In genomic region chr4:101236797-101237196, GRCm38 (mm10) we compare ENCODE assay signal across 17 mouse cellular contexts. TPM values are rescaled to one million over a fixed set of nuclear protein-coding genes. Genes with fewer than 3 reads are reported as not detected.
DNase-seq lines count a peak whose midpoint lies in the region; ATAC-seq and TF ChIP-seq lines count a peak whose summit lies in the region.
"Had no signal": no experiment of that assay in that cellular context is flagged by ENCODE, and none has a peak within 500 bp of the region (broad histone marks: within the 10 kb centered on the region; RNA-seq: fewer than 3 reads in every experiment).

No protein-coding gene starts in this region.

- 58% methylated on average over 6 of the region's 6 CpGs for WGBS in heart, embryonic 10.5 days
- 76% methylated on average over 6 of the region's 6 CpGs for WGBS in lung, adult 2 months

- H3K27me3 ChIP-seq in heart, embryonic 10.5 days (ENCODE audit: insufficient read depth, poor library complexity, severe bottlenecking) = no peaks in the 10 kb centered on the region
- H3K27me3 ChIP-seq in G1E (ENCODE audit: insufficient read depth, low read length) (no peaks in the 10 kb centered on the region), myocyte (ENCODE audit: control insufficient read depth, insufficient read depth, insufficient read length) (no peaks in the 10 kb centered on the region)
- H3K27me3 ChIP-seq: limb, embryonic 12.5 days had no signal

- no peak overlapping the region for H3K4me2 ChIP-seq in myocyte (ENCODE audit: low read depth)
- H3K4me2 ChIP-seq: limb, embryonic 12.5 days; lung, embryonic 14.5 days had no signal

- no peaks in the 10 kb centered on the region for H3K36me3 ChIP-seq in heart, embryonic 10.5 days
- H3K36me3 ChIP-seq in G1E (replicated peaks) (peaks cover 37% of the 10 kb centered on the region), myocyte (ENCODE audit: control insufficient read depth, insufficient read depth) (no peaks in the 10 kb centered on the region)
- H3K36me3 ChIP-seq: limb, embryonic 12.5 days had no signal

- H3K4me1 ChIP-seq in heart, embryonic 10.5 days = peaks cover 30% of the 10 kb centered on the region
- H3K4me1 ChIP-seq in G1E (ENCODE audit: insufficient read depth, low read depth, low read length) = peaks cover 89% of the 10 kb centered on the region
- H3K4me1 ChIP-seq in lung, adult 2 months (ENCODE audit: control insufficient read depth, insufficient read depth, low read length) = peaks cover 11% of the 10 kb centered on the region

- intact Hi-C loops in gastrocnemius, adult 2 months (cut with DNase I) = no loop called here

- ATAC-seq in G1E (ENCODE audit: extremely low read depth, insufficient number of reproducible peaks, low FRiP score, poor library complexity, severe bottlenecking) = no peak
- ATAC-seq: hindbrain, embryonic 16.5 days had no signal

- H3K79me2 ChIP-seq in myocyte (ENCODE audit: control insufficient read depth, insufficient read depth) = peaks cover 56% of the 10 kb centered on the region

- H3K27ac ChIP-seq in gastrocnemius, adult 2 months = peak overlapping the region; percentile 88
- no peak overlapping the region for H3K27ac ChIP-seq in heart, embryonic 10.5 days
- H3K27ac ChIP-seq: limb, embryonic 12.5 days; stomach, postnatal 0 days had no signal

- peak; percentile 83 for DNase-seq in gastrocnemius, adult 2 months
- DNase-seq in gastrocnemius, postnatal 4 days (ENCODE audit: low spot score in 2 of 2) = no peak
- DNase-seq in heart, postnatal 4 days = peak; percentile 41
- DNase-seq in heart, embryonic 10.5 days (ENCODE audit: low spot score) = no peak
- peak; percentile 29 for DNase-seq in G1E (ENCODE audit: low spot score)
- no peak for DNase-seq in lung, adult 2 months
- DNase-seq: cerebellum, adult 2 months; cerebellum, postnatal 36 days; kidney, adult 11 months; lung, embryonic 14.5 days; lung, postnatal 36 days; retina, postnatal 1 day; right cerebral cortex, postnatal 4 days had no signal

- no peak for TF ChIP-seq CTCF in gastrocnemius, adult 2 months (IDR thresholded peaks at IDR 0.05)
- no peak for TF ChIP-seq CTCF in G1E (IDR thresholded peaks at IDR 0.05; ENCODE audit: low read depth, low read length)
- TF ChIP-seq CTCF in lung, adult 2 months (IDR thresholded peaks at IDR 0.05; ENCODE audit: insufficient read depth, low read length) = no peak

- no peak overlapping the region for H3ac ChIP-seq in myocyte (ENCODE audit: control insufficient read depth, insufficient read length)

- no peak overlapping the region for H3K4me3 ChIP-seq in gastrocnemius, adult 2 months
- no peak overlapping the region for H3K4me3 ChIP-seq in heart, embryonic 10.5 days
- no peak overlapping the region for H3K4me3 ChIP-seq in G1E (ENCODE audit: low read depth, low read length)
- no peak overlapping the region for H3K4me3 ChIP-seq in myocyte
- no peak overlapping the region for H3K4me3 ChIP-seq in lung, adult 2 months (replicated peaks; ENCODE audit: extremely low read depth, low read depth, low read length)
- H3K4me3 ChIP-seq: limb, embryonic 12.5 days had no signal

- H3K9me3 ChIP-seq in heart, embryonic 10.5 days = no peaks in the 10 kb centered on the region
- H3K9me3 ChIP-seq in G1E (replicated peaks) = no peaks in the 10 kb centered on the region
- H3K9me3 ChIP-seq: limb, embryonic 12.5 days had no signal

- no peak for TF ChIP-seq POLR2A in myocyte (IDR thresholded peaks at IDR 0.05; ENCODE audit: insufficient read length, low read depth)
- no peak for TF ChIP-seq POLR2A in lung, adult 2 months (IDR thresholded peaks at IDR 0.05; ENCODE audit: borderline replicate concordance, extremely low read depth, low read depth, low read length)

TF ChIP-seq in myocyte, 11 proteins besides CTCF, POLR2A, EP300 and RAD21:
- TF ChIP-seq SRF (IDR thresholded peaks at IDR 0.05; ENCODE audit: control insufficient read depth, insufficient read length, low read depth) = peak; percentile 38
- TF ChIP-seq CEBPB (IDR thresholded peaks at IDR 0.05; ENCODE audit: insufficient read depth, poor library complexity, severe bottlenecking) = 0 out of 2 replicates have a peak, but pooled peaks have one; percentile 24
- TF ChIP-seq TCF3 (IDR thresholded peaks at IDR 0.05; ENCODE audit: insufficient read length, low read depth) = peak; percentile 21
- no peak for TF ChIP-seq REST (IDR thresholded peaks at IDR 0.05; ENCODE audit: insufficient read depth, insufficient read length)
- TF ChIP-seq POLR2AphosphoS2 (IDR thresholded peaks at IDR 0.05; ENCODE audit: insufficient read length, low read depth) = no peak
- peak; percentile 62 to 95 (median 88) for TF ChIP-seq MYOD1 (IDR thresholded peaks at IDR 0.05; ENCODE audit: control insufficient read depth in 1 of 3, insufficient read length in 2 of 3, low read depth in 2 of 3)
- no peak for TF ChIP-seq MAX (IDR thresholded peaks at IDR 0.05; ENCODE audit: low read depth)
- no peak for TF ChIP-seq TCF12 (IDR thresholded peaks at IDR 0.05; ENCODE audit: insufficient read depth, poor library complexity, severe bottlenecking)
- no peak for TF ChIP-seq E2F4 (IDR thresholded peaks at IDR 0.05; ENCODE audit: insufficient read depth)
- TF ChIP-seq USF1 (IDR thresholded peaks at IDR 0.05; ENCODE audit: low read depth) = no peak
- TF ChIP-seq MYOG (IDR thresholded peaks at IDR 0.05; ENCODE audit: control insufficient read depth in 1 of 3, insufficient read depth in 1 of 3, insufficient read length in 2 of 3, low read depth in 2 of 3) = peak in 2 of 3 experiments; percentile 84 to 87

RNA-seq across cellular contexts. Expression of gene Jak1, which starts 28.3 kb away (rescaled TPM):
- 100 to 1,000 TPM in 1 of 2 experiments, 10 to 100 TPM in 1; 89.9 to 134 TPM for total RNA-seq in gastrocnemius, adult 2 months (2021)
- total RNA-seq in gastrocnemius, postnatal 4 days (2021) = 100 to 1,000 TPM; 108 to 117 TPM
- total RNA-seq in heart, postnatal 4 days (2021) = 10 to 100 TPM; 86.6 to 89.9 TPM
- 55.9 and 61.4 TPM in 2 replicates for polyA plus RNA-seq in heart, embryonic 10.5 days (2016; fragmentation: Nextera tagmentation; extraction: Ambion mirVana)
- 102 and 129 TPM in 2 replicates for total RNA-seq in G1E (2014; fragmentation: Nextera tagmentation)
- 71.6 and 89.5 TPM in 2 replicates for total RNA-seq in G1E (2017)
- 253 and 263 TPM in 2 replicates for polyA plus RNA-seq in G1E (2012)
- 33.5 TPM for polyA plus RNA-seq in myocyte (2012; fragmentation: generic; extraction: Trizol)
- polyA plus RNA-seq in lung, adult 2 months (2012; rRNA removed) = 45.2 and 55.1 TPM in 2 replicates

Comparison
In these comparisons a context has a peak if more than half of its experiments do, and no peak if none do; other contexts are left out.
1. DNase-seq: peak in gastrocnemius, adult 2 months (single experiment), heart, postnatal 4 days (single experiment) and G1E (single experiment); none in gastrocnemius, postnatal 4 days (0 of 2), heart, embryonic 10.5 days (single experiment) and lung, adult 2 months (single experiment).